Mouse (Mus musculus): ENCODE results near the gene Sox6. TPM values are rescaled to one million over a fixed set of nuclear protein-coding genes. Genes with fewer than 3 reads are reported as not detected.

Sox6 gene
- polyA plus RNA-seq, 1 experiment from 2014 or later, result 31.2 TPM

- Histone ChIP-seq H3K4me3 (ENCODE audit: low read length) (no peak overlapping the region), H3K36me3 (ENCODE audit: control insufficient read depth, insufficient read depth, low read length) (no peaks in the 10 kb centered on the region), H3K4me2 (ENCODE audit: low read length) (no peak overlapping the region), H3K9ac (ENCODE audit: low read depth, low read length) (no peak overlapping the region), H3K4me1 (ENCODE audit: control insufficient read depth, insufficient read depth, low read depth, low read length) (peaks cover 5% of the 10 kb centered on the region), H3K27ac (ENCODE audit: low read depth, low read length) (no peak overlapping the region), H3K9me3 (ENCODE audit: control insufficient read depth, low read length) (no peaks in the 10 kb centered on the region), H3K27me3 (replicated peaks; ENCODE audit: control insufficient read depth, insufficient read depth, low read length) (no peaks in the 10 kb centered on the region; the same call in 1 of the 2 replicates)
- no peak for ATAC-seq
- 77% methylated on average over 5 of the region's 5 CpGs for WGBS
Observed at GRCm38 (mm10) chr7:115511091-115511490, 527.5 kb downstream of the Sox6 start.

- Histone ChIP-seq H3K9ac (ENCODE audit: low read depth, low read length) (no peak overlapping the region), H3K4me2 (ENCODE audit: low read length) (no peak overlapping the region), H3K4me1 (ENCODE audit: control insufficient read depth, insufficient read depth, low read depth, low read length) (peaks cover 5% of the 10 kb centered on the region), H3K27me3 (replicated peaks; ENCODE audit: control insufficient read depth, insufficient read depth, low read length) (no peaks in the 10 kb centered on the region; the same call in 1 of the 2 replicates), H3K27ac (ENCODE audit: low read depth, low read length) (no peak overlapping the region), H3K9me3 (ENCODE audit: control insufficient read depth, low read length) (no peaks in the 10 kb centered on the region), H3K4me3 (ENCODE audit: low read length) (no peak overlapping the region), H3K36me3 (ENCODE audit: control insufficient read depth, insufficient read depth, low read length) (no peaks in the 10 kb centered on the region)
- 67% methylated on average over 5 of the region's 5 CpGs for WGBS
- no peak for ATAC-seq
Observed at GRCm38 (mm10) chr7:115510045-115510444, 528.6 kb downstream of the Sox6 start.

GRCm38 (mm10) chr7:115506385-115506784 lies 532.2 kb downstream of the Sox6 start:
- H3K4me3 ChIP-seq (ENCODE audit: low read length), result no peak overlapping the region
- 85% methylated on average over 6 of the region's 6 CpGs for WGBS
- no peaks in the 10 kb centered on the region; the same call in 1 of the 2 replicates for H3K27me3 ChIP-seq (replicated peaks; ENCODE audit: control insufficient read depth, insufficient read depth, low read length)
- no peak overlapping the region for H3K9ac ChIP-seq (ENCODE audit: low read depth, low read length)
- ATAC-seq, result no peak
- H3K36me3 ChIP-seq (ENCODE audit: control insufficient read depth, insufficient read depth, low read length), result no peaks in the 10 kb centered on the region
- peaks cover 6% of the 10 kb centered on the region for H3K4me1 ChIP-seq (ENCODE audit: control insufficient read depth, insufficient read depth, low read depth, low read length)
- no peak overlapping the region for H3K27ac ChIP-seq (ENCODE audit: low read depth, low read length)
- no peak overlapping the region for H3K4me2 ChIP-seq (ENCODE audit: low read length)
- no peaks in the 10 kb centered on the region for H3K9me3 ChIP-seq (ENCODE audit: control insufficient read depth, low read length)

- Histone ChIP-seq H3K9ac (ENCODE audit: low read depth, low read length) (no peak overlapping the region), H3K27ac (ENCODE audit: low read depth, low read length) (no peak overlapping the region), H3K36me3 (ENCODE audit: control insufficient read depth, insufficient read depth, low read length) (no peaks in the 10 kb centered on the region), H3K27me3 (replicated peaks; ENCODE audit: control insufficient read depth, insufficient read depth, low read length) (no peaks in the 10 kb centered on the region), H3K4me3 (ENCODE audit: low read length) (no peak overlapping the region), H3K9me3 (ENCODE audit: control insufficient read depth, low read length) (no peaks in the 10 kb centered on the region), H3K4me1 (ENCODE audit: control insufficient read depth, insufficient read depth, low read depth, low read length) (0 out of 2 replicates have a peak, but pooled peaks cover 3% of the 10 kb centered on the region), H3K4me2 (ENCODE audit: low read length) (no peak overlapping the region)
- ATAC-seq, result no peak
- 39% methylated on average over 3 of the region's 3 CpGs for WGBS
Observed at GRCm38 (mm10) chr7:115501497-115501896, 537.1 kb downstream of the Sox6 start.

DNA sequence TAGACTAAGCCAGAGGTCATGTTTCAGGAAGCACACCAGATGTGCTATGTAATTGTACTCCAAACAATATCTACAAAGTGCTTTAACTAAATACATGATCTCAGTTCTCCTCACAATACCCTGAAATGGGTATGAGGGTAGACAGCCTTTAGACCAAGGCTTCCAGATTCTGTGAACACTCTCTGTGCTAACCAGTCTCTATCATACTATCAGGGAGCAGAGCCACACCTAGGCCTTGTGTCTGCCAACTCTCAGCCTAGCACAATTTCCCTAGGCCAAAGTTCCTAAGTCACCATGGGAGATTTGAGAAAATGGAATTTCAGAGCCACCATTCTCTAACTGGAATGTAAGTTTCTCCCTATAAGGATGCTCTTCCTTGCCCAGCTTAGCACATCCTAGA lies 537.8 kb downstream of the Sox6 start:
- H3K9me3 ChIP-seq (ENCODE audit: control insufficient read depth, low read length), result no peaks in the 10 kb centered on the region
- H3K4me1 ChIP-seq (ENCODE audit: control insufficient read depth, insufficient read depth, low read depth, low read length), result 0 out of 2 replicates have a peak, but pooled peaks cover 3% of the 10 kb centered on the region

GRCm38 (mm10) chr7:115500170-115500569 lies 538.4 kb downstream of the Sox6 start:
- ATAC-seq, result no peak
- Histone ChIP-seq H3K27ac (ENCODE audit: low read depth, low read length) (no peak overlapping the region), H3K4me1 (ENCODE audit: control insufficient read depth, insufficient read depth, low read depth, low read length) (0 out of 2 replicates have a peak, but pooled peaks cover 3% of the 10 kb centered on the region), H3K9me3 (ENCODE audit: control insufficient read depth, low read length) (no peaks in the 10 kb centered on the region), H3K4me2 (ENCODE audit: low read length) (no peak overlapping the region), H3K27me3 (replicated peaks; ENCODE audit: control insufficient read depth, insufficient read depth, low read length) (no peaks in the 10 kb centered on the region), H3K9ac (ENCODE audit: low read depth, low read length) (no peak overlapping the region), H3K4me3 (ENCODE audit: low read length) (no peak overlapping the region), H3K36me3 (ENCODE audit: control insufficient read depth, insufficient read depth, low read length) (no peaks in the 10 kb centered on the region)
- 70% methylated on average over 7 of the region's 7 CpGs for WGBS

More for the DNA sequence above, 537.8 kb downstream of the Sox6 start:
- Histone ChIP-seq H3K27ac (ENCODE audit: low read depth, low read length) (no peak overlapping the region), H3K36me3 (ENCODE audit: control insufficient read depth, insufficient read depth, low read length) (no peaks in the 10 kb centered on the region), H3K4me3 (ENCODE audit: low read length) (no peak overlapping the region), H3K9ac (ENCODE audit: low read depth, low read length) (no peak overlapping the region), H3K4me2 (ENCODE audit: low read length) (no peak overlapping the region), H3K27me3 (replicated peaks; ENCODE audit: control insufficient read depth, insufficient read depth, low read length) (no peaks in the 10 kb centered on the region)
- ATAC-seq, result no peak

- H3K36me3 ChIP-seq (ENCODE audit: control insufficient read depth, insufficient read depth, low read length), result no peaks in the 10 kb centered on the region
- no peaks in the 10 kb centered on the region for H3K9me3 ChIP-seq (ENCODE audit: control insufficient read depth, low read length)
- no peak for ATAC-seq
- H3K4me1 ChIP-seq (ENCODE audit: control insufficient read depth, insufficient read depth, low read depth, low read length), result no peaks in the 10 kb centered on the region
- no peak overlapping the region for H3K4me3 ChIP-seq (ENCODE audit: low read length)
- no peak overlapping the region for H3K27ac ChIP-seq (ENCODE audit: low read depth, low read length)
- no peak overlapping the region for H3K4me2 ChIP-seq (ENCODE audit: low read length)
- 65% methylated on average over 5 of the region's 5 CpGs for WGBS
- H3K27me3 ChIP-seq (replicated peaks; ENCODE audit: control insufficient read depth, insufficient read depth, low read length), result no peaks in the 10 kb centered on the region
- no peak overlapping the region for H3K9ac ChIP-seq (ENCODE audit: low read depth, low read length)
Observed at GRCm38 (mm10) chr7:115491721-115492120, 546.9 kb downstream of the Sox6 start.

GRCm38 (mm10) chr7:115489608-115490007 lies 549.0 kb downstream of the Sox6 start:
- no peak overlapping the region for H3K27ac ChIP-seq (ENCODE audit: low read depth, low read length)
- 54% methylated on average over 10 of the region's 10 CpGs for WGBS
- no peak overlapping the region for H3K9ac ChIP-seq (ENCODE audit: low read depth, low read length)
- no peaks in the 10 kb centered on the region for H3K9me3 ChIP-seq (ENCODE audit: control insufficient read depth, low read length)
- no peak overlapping the region for H3K4me2 ChIP-seq (ENCODE audit: low read length)
- H3K4me1 ChIP-seq (ENCODE audit: control insufficient read depth, insufficient read depth, low read depth, low read length), result no peaks in the 10 kb centered on the region
- H3K36me3 ChIP-seq (ENCODE audit: control insufficient read depth, insufficient read depth, low read length), result no peaks in the 10 kb centered on the region
- no peak for ATAC-seq
- no peak overlapping the region for H3K4me3 ChIP-seq (ENCODE audit: low read length)
- no peaks in the 10 kb centered on the region for H3K27me3 ChIP-seq (replicated peaks; ENCODE audit: control insufficient read depth, insufficient read depth, low read length)

- Histone ChIP-seq H3K4me1 (ENCODE audit: control insufficient read depth, insufficient read depth, low read depth, low read length) (no peaks in the 10 kb centered on the region), H3K36me3 (ENCODE audit: control insufficient read depth, insufficient read depth, low read length) (no peaks in the 10 kb centered on the region), H3K4me2 (ENCODE audit: low read length) (no peak overlapping the region), H3K9me3 (ENCODE audit: control insufficient read depth, low read length) (no peaks in the 10 kb centered on the region), H3K4me3 (ENCODE audit: low read length) (no peak overlapping the region), H3K27ac (ENCODE audit: low read depth, low read length) (no peak overlapping the region), H3K9ac (ENCODE audit: low read depth, low read length) (no peak overlapping the region), H3K27me3 (replicated peaks; ENCODE audit: control insufficient read depth, insufficient read depth, low read length) (no peaks in the 10 kb centered on the region)
- no peak for ATAC-seq
- 93% methylated on average over 12 of the region's 12 CpGs for WGBS
Observed at GRCm38 (mm10) chr7:115486431-115486830, 552.2 kb downstream of the Sox6 start.

All from hindbrain, embryonic 16.5 days (tissue).